Mouse (Mus musculus): ENCODE data around the gene Aadac. TPM values are rescaled to one million over a fixed set of nuclear protein-coding genes. Genes with fewer than 3 reads are reported as not detected.

Gene Aadac
- total RNA-seq (2021) = 3.0 and 53.4 TPM in 2 replicates
- long read RNA-seq, experiment 1, partial matches to known transcripts = 1 of 2 reads
- long read RNA-seq, experiment 1, other reads (novel, unspliced or antisense) = 0 of 2 reads
- long read RNA-seq, experiment 2, transcript Aadac-201 (5 exons, 1,324 nt) = major isoform, 42 of 51 reads
- long read RNA-seq, experiment 2, transcript Aadac-202 (2 exons, 340 nt) = minor isoform, 6 of 51 reads
- long read RNA-seq, experiment 2, partial matches to known transcripts = 3 of 51 reads
- long read RNA-seq, experiment 2, other reads (novel, unspliced or antisense) = 0 of 51 reads

- DNase-seq = no peak
Measured at GRCm38 (mm10) chr3:60025417-60025816, at the start of gene Aadac. TSS of gene Aadac (plus strand) at chr3:60025717.

- DNase-seq = no peak
Measured at GRCm38 (mm10) chr3:60003622-60004021, 21.9 kb upstream of the Aadac start.

GRCm38 (mm10) chr3:60006443-60006842, 19.1 kb upstream of the Aadac start, which contains the start of gene Aadacl2:
TSS of gene Aadacl2 (plus strand) at chr3:60006743.
- DNase-seq = no peak

GRCm38 (mm10) chr3:60031511-60031910, 6.0 kb downstream of the Aadac start:
- no peak for DNase-seq

GRCm38 (mm10) chr3:60046221-60046913, 20.9 kb downstream of the Aadac start:
- DNase-seq = no peak

GRCm38 (mm10) chr3:60053231-60053927, 27.9 kb downstream of the Aadac start:
- no peak for DNase-seq

- no peak for DNase-seq
Measured at GRCm38 (mm10) chr3:60053931-60054330, 28.4 kb downstream of the Aadac start.

- peak; percentile 5 for DNase-seq
Measured at GRCm38 (mm10) chr3:60056451-60056850, 30.9 kb downstream of the Aadac start.

- DNase-seq = no peak
Measured at GRCm38 (mm10) chr3:60057070-60057808, 31.7 kb downstream of the Aadac start.

GRCm38 (mm10) chr3:60057809-60058082, 32.2 kb downstream of the Aadac start:
- DNase-seq = no peak

- DNase-seq = no peak
Measured at GRCm38 (mm10) chr3:60078883-60079415, 53.4 kb downstream of the Aadac start.

GRCm38 (mm10) chr3:60080572-60080971, 55.1 kb downstream of the Aadac start:
- peak; percentile 9 for DNase-seq

- peak; percentile 26 for DNase-seq
Measured at GRCm38 (mm10) chr3:60081648-60082047, 56.1 kb downstream of the Aadac start, which contains the start of gene Sucnr1. TSS of gene Sucnr1 (plus strand) at chr3:60081869.

- DNase-seq = no peak
Measured at GRCm38 (mm10) chr3:60082746-60083145, 57.2 kb downstream of the Aadac start.

GRCm38 (mm10) chr3:60085729-60086128, 60.2 kb downstream of the Aadac start:
- no peak for DNase-seq

Other genes with a start within 250 kb of the Aadac start
- gene Gm8298, start 164.7 kb upstream of the Aadac start, total RNA-seq (2021) = not detected in 2 replicates
- gene C130079G13Rik, start 100.5 kb upstream of the Aadac start, total RNA-seq (2021) = not detected in 2 replicates
- not detected in 2 replicates for gene Aadacl2, start 19.0 kb upstream of the Aadac start, total RNA-seq (2021)
- 1.8 and 2.0 TPM in 2 replicates for gene Sucnr1, start 56.2 kb downstream of the Aadac start, total RNA-seq (2021)